Mouse (Mus musculus) small intestine, adult 2 months (tissue): Measurements from ENCODE around the gene Cd70. TPM values are rescaled to one million over a fixed set of nuclear protein-coding genes. Genes with fewer than 3 reads are reported as not detected.

Experiments
- H3K27ac ChIP-seq: fragments of 200-500 bp; 2 replicates; pipeline ENCODE4 v1.5.1; 2012; ENCODE audit warnings: low read depth, low read length, control low read depth, inconsistent platforms; ENCODE audit not compliant: insufficient read depth
- H3K27me3 ChIP-seq: fragments of 200-500 bp; 2 replicates; pipeline ENCODE4 v1.6.1; 2012; ENCODE audit warnings: mild to moderate bottlenecking, moderate library complexity, low read length, inconsistent platforms; ENCODE audit not compliant: control insufficient read depth, insufficient read depth
- H3K36me3 ChIP-seq: fragments of 200-500 bp; 2 replicates; pipeline ENCODE4 v1.6.1; 2012; ENCODE audit warnings: mild to moderate bottlenecking, low read length, control low read depth, inconsistent platforms; ENCODE audit not compliant: control insufficient read depth, insufficient read depth
- H3K4me1 ChIP-seq: fragments of 200-500 bp; 2 replicates; pipeline ENCODE4 v1.6.1; 2012; ENCODE audit warnings: low read length, inconsistent platforms, mixed read lengths; ENCODE audit not compliant: control insufficient read depth, insufficient read depth, insufficient read length
- H3K4me3 ChIP-seq: fragments of 200-500 bp; 2 replicates; pipeline ENCODE4 v1.5.1; 2012; ENCODE audit warnings: low read depth, mild to moderate bottlenecking, control low read depth, inconsistent platforms, low read length, moderate library complexity
- CTCF ChIP-seq: fragments of 200-500 bp; IDR thresholded peaks from 2 replicates; pipeline ENCODE4 v1.5.1; 2012; ENCODE audit warnings: low read depth, mild to moderate bottlenecking, control low read depth, inconsistent platforms, low read length, moderate library complexity, mixed read lengths; ENCODE audit not compliant: insufficient replicate concordance, insufficient read length; ENCODE audit errors: extremely low read depth
- POLR2A ChIP-seq: fragments of 200-500 bp; IDR thresholded peaks from 2 replicates; pipeline ENCODE4 v1.6.1; 2012; ENCODE audit warnings: low read depth, mild to moderate bottlenecking, control low read depth, inconsistent platforms, low read length, moderate library complexity
- WGBS: fragments of 180-500 bp; shearing (Covaris S2); methylation state at CpG from one replicate; pipeline ENCODE4 v1.1.7; 2018; 5-methylcytosine and 5-hydroxymethylcytosine counted together
- polyA plus RNA-seq: library from polyadenylated mRNA; depleted of rRNA; stranded (reverse); fragments of >200 nt; gene quantifications from 2 replicates; pipeline ENCODE4 v1.2.3, GENCODE M21; 2012

The Cd70 gene
- polyA plus RNA-seq, 1 experiment: not detected

DNA sequence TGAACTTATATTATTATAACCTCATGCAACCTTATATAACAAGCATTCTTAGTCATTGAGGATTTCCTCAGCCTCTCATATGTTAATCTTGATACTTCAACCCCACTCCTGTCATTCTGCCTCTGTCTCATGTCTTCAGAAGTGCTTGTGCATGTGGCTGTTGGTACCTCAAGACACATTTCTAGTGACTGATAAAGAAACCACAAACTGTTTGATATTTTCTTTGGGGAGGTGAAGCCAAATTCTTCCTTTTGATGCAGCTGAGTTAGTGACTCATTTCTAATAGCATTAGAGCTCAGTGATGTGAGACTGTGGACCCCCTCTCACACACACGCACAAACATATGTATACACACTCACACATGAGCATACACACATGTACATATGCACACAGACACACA lies 17.8 kb downstream of the Cd70 start:
- no peak overlapping the region for H3K4me3 ChIP-seq
- H3K27ac ChIP-seq: no peak overlapping the region
- H3K36me3 ChIP-seq: no peaks in the 10 kb centered on the region
- no peaks in the 10 kb centered on the region for H3K27me3 ChIP-seq
- no peak for TF ChIP-seq POLR2A
- no peak for TF ChIP-seq CTCF
- H3K4me1 ChIP-seq: no peaks in the 10 kb centered on the region
- WGBS: 79% methylated on average over 1 of the region's 1 CpGs

DNA sequence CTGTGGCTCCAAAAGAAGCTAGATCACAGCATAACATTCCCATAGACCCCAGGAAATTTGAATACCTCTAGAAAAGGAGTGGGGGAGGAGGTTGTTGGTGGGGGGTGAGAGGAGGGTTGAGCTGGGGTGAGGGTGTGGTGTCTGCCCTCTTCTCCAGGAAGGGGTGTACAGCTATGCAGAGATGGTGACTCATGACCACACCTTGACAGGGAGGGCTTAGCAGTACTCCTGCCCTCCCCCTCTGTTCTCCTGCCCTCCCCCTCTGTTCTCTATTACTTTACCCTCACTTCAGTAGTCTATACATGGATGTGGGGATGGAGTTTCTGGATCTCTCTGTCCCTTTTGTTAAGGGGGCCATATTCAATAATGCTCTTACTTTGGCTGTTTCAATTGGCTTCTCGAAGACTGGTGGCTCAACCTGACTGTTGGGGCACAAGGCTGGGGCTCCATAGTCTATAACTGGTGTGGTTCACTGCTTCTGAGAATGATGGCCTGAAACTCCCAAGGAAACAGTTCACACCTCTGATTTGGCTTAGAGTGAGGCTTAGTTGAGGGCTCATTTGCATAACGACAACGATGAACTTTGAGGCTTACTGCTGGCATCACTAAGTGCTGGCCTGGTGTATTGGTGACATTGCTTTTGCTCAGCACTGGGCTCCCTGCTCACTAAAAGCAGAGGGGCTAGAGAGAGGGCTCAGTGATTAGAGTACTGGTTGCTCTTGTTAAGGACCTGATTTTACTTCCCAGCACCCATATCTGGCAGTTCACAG lies 23.5 kb downstream of the Cd70 start:
- no peak for TF ChIP-seq CTCF
- TF ChIP-seq POLR2A: no peak
- WGBS: 64% methylated on average over 3 of the region's 3 CpGs
- Histone ChIP-seq H3K4me3 (no peak overlapping the region), H3K27ac (no peak overlapping the region), H3K36me3 (no peaks in the 10 kb centered on the region), H3K27me3 (no peaks in the 10 kb centered on the region), H3K4me1 (no peaks in the 10 kb centered on the region)

DNA sequence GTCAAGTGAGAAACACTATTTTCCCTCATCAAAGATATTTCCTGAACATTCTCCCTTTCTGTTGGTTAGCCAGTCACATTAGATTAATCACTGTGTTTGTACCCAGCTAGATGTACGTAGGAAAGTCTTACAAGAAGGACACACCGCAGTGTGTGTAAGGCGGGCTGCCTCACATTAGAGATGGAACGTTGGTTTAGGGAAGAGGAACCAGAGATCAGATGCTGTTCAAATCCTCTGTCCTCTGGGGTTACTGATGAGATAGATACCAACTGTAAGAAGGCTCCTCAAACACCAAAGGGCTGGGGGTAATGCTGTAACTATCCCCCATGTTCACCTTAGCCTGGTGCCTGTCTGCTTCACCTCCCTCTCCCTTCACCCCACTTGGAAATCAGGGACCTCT lies 24.8 kb downstream of the Cd70 start:
- Histone ChIP-seq H3K27ac (no peak overlapping the region), H3K4me3 (no peak overlapping the region), H3K4me1 (no peaks in the 10 kb centered on the region), H3K27me3 (no peaks in the 10 kb centered on the region), H3K36me3 (no peaks in the 10 kb centered on the region)
- TF ChIP-seq CTCF: no peak
- no peak for TF ChIP-seq POLR2A
- 83% methylated on average over 4 of the region's 4 CpGs for WGBS

DNA sequence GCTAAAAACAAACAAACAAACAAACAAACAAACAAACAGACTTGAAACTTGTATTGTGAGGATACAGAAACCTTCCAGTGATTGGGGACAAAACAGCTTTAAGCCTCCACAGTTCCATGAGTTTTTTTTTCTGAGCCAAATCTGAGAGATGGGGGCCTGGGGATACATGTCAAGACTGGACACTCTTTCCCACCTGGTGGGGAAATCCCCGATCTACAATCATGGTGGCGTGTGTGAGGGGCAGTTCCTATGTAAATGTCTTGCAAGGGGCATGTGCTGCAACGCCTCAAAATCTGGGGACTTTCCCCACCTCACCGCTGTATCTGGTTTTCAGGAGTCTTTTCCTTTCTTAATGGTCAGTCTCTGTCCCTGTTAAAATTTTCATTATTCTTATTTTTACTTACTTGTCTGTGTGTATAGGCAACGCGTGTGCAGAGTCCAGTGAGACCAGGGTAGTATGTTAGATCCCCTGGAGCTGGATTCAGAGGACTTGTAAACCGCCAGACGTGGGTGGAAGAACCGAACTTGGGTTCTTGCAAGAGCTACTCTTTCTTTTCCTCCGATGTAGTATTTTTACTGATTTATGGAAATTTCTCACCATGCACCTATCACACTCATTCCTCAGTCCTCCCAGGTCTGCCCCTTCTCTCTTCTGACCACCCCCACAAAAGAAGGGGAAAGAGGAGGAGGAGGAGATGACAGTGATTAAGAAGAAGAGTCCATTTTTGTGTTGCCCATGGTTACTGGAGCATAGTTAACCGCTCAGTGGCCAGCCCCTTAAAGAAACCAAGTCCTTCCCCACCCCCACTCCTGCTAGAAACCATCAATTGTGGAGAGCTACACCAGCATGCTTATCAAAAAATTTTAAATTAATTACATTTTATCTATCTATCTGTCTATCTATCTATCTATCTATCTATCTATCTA lies 26.1 kb downstream of the Cd70 start:
- Histone ChIP-seq H3K4me1 (no peaks in the 10 kb centered on the region), H3K4me3 (no peak overlapping the region), H3K36me3 (no peaks in the 10 kb centered on the region), H3K27ac (no peak overlapping the region), H3K27me3 (peaks cover 7% of the 10 kb centered on the region; the same call in 1 of the 2 replicates)
- 85% methylated on average over 11 of the region's 11 CpGs for WGBS
- TF ChIP-seq CTCF (no peak), POLR2A (no peak)

DNA sequence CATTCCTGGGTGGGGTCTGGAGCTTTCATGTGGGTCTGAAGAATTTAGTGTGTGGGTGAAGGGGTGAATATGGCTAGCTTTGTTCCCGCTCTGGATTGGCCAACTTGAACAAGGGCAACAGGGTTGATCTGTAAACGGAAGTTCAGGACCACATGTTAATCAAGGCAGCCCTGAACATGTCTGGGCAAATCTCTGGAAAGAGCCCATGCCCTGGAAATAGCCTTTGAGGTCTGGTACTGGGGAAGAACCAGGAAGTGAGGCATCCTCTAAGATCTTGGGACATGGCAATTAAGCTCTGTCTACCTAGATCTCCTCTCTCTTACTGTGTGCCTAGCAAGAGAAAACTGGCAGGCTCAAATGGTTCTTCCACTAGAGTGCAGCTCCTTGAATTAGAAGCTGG lies 27.7 kb downstream of the Cd70 start:
- H3K36me3 ChIP-seq: no peaks in the 10 kb centered on the region
- TF ChIP-seq CTCF (no peak), POLR2A (no peak)
- H3K27me3 ChIP-seq: peaks cover 8% of the 10 kb centered on the region; the same call in 1 of the 2 replicates
- no peaks in the 10 kb centered on the region for H3K4me1 ChIP-seq
- no peak overlapping the region for H3K4me3 ChIP-seq
- WGBS: 88% methylated on average over 2 of the region's 2 CpGs
- no peak overlapping the region for H3K27ac ChIP-seq

DNA sequence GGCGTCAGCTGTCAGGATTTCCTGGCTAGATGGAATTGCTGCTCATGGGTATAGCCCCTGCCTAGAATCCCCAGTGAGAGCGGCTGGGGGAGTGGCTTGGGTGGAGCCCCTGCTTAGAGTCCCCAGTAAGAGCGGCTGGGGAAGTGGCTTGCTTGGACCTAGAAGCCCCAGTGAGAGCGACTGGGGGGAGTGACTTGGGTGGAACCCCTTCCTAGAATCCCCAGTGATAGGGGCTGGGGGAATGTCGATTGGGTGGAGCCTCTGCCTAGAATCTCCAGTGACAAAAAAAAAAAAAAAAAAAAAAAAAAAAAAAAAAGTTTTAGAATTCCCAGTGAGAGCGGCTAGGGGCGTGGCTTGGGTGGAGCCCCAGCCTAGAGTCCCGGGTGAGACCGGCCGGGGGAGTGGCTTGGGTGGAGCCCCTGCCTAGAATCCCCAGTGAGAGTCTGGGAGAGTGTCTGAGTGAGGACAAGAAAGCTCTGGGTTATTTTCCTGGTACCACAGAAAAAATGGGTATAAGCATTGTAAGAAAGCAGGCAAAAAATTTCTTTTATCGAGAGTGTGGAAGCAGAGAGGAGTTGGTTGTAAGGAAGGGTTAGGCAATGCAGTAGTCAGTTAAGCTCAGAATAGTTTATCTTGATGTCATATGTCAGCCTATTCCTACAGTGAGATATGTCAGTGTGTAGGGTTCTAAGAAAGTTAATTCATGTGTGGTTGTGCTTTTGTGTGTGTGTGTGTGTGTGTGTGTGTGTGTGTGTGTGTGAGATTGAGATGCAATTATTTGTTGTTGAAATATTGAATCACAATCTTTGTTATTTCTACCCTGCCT lies 30.8 kb downstream of the Cd70 start:
- Histone ChIP-seq H3K4me1 (no peaks in the 10 kb centered on the region), H3K27ac (no peak overlapping the region), H3K27me3 (peaks cover 10% of the 10 kb centered on the region; the same call in 1 of the 2 replicates), H3K4me3 (no peak overlapping the region), H3K36me3 (no peaks in the 10 kb centered on the region)
- TF ChIP-seq CTCF (no peak), POLR2A (no peak)
- WGBS: 9% methylated on average over 11 of the region's 11 CpGs
